Mouse (Mus musculus) retina, adult 2 months (tissue): ENCODE data around the gene Htr7.
A peak's percentile ranks its signal among the peaks of the same experiment; 100 is the strongest.

Experiments
- DNase-seq: peaks from one replicate; pipeline ENCODE4 v3.0.0-alpha.2; 2012; ENCODE audit warnings: low read depth, low spot score

The Htr7 gene

DNA sequence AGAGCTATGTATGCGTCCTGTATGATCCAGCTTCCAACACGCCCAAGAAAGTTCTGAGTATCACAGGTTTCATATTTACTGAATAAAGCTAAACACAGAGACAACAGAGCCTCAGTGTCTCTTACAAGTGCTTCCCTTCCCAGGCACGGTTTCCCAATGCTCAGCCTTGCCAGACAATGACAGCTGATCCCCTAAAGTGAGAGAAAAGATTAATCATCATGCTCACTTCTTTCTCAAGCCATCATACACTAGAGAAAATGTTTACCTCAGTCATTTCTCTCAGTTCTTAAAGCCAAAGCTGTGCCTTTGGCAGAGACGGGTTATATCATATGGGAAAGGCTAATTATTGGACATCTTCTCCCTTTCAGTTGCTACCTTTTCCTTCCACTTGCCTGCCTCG lies 99.7 kb downstream of the Htr7 start:
- no peak for DNase-seq

GRCm38 (mm10) chr19:35955698-35956097 lies 101.6 kb downstream of the Htr7 start:
- DNase-seq: no peak

DNA sequence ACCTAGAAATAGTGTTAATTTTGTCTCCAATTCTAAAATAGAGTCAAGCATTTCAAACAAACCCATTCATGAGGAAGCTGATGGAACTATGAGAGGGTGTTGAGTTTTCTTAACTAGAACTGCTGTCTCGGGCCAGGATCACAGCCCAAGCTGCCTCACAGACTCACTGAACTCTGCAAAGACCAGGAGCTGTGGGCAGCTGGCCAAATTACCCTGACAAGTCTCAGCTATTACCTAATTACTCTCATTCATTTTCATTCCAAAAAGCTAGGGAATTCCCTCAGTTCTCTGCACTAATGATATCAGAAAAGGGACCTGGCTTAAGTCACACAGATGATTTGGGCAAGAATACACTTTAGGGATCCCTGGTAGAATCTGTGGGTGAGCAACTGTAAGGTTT lies 107.4 kb downstream of the Htr7 start:
- DNase-seq: no peak

DNA sequence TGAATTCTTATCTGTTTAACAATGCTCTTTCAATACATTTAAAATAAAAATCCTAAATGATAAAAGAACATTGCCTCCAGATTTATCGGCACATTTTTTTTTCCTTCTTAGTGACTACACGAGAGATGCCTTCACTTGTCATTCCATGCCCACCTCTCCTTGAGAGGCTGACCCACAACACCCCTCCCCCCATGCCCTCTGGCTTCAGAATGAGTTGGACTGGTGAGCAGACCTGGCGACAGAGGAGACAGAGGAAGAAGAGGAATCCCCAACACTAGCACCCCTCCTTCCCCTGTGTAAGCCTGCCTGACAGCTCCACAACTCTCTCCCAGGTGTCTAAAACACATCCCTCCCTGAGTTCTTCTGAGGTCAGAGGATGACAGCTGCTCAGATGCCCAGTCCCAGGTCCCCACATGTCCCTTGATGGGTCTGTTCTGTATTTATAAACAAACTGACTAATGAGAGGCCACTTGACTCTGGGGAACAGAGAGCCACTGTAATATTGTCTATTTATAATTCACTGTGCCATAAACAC lies 132.3 kb downstream of the Htr7 start:
- DNase-seq: no peak

GRCm38 (mm10) chr19:35924418-35924817 lies 132.9 kb downstream of the Htr7 start:
- peak; percentile 54 for DNase-seq
